Mouse (Mus musculus) heart, embryonic 11.5 days (tissue): Measurements from ENCODE around the gene Itga10. TPM values are rescaled to one million over a fixed set of nuclear protein-coding genes. Genes with fewer than 3 reads are reported as not detected.
"Not testable (repeated sequence)": the region's sequence is repeated elsewhere in the genome, so short reads cannot be mapped to it uniquely, and the experiment has no call there.

Experiments used
- ATAC-seq: fragments of 200-750 bp; cut with Nextera tagmentation; replicated peaks from 2 replicates; pipeline ENCODE4 v1.8.0; 2017; ENCODE audit warnings: moderate library complexity; ENCODE audit not compliant: insufficient number of reproducible peaks, low FRiP score, low TSS enrichment
- H3K27ac ChIP-seq: fragments of 300-500 bp; sonication (generic); 2 replicates; pipeline ENCODE4 v1.5.1; 2014; ENCODE audit warnings: mild to moderate bottlenecking, low read depth, low read length
- H3K27me3 ChIP-seq: fragments of 300-500 bp; sonication (generic); 2 replicates; pipeline ENCODE4 v1.6.1; 2014; ENCODE audit warnings: mild to moderate bottlenecking, low read length, mixed read lengths; ENCODE audit not compliant: control insufficient read depth, insufficient read depth
- H3K36me3 ChIP-seq: fragments of 300-500 bp; sonication (generic); 2 replicates; pipeline ENCODE4 v1.6.1; 2014; ENCODE audit warnings: mild to moderate bottlenecking, low read length, moderate library complexity, mixed read lengths; ENCODE audit not compliant: control insufficient read depth, insufficient read depth
- H3K4me1 ChIP-seq: fragments of 300-500 bp; sonication (generic); 2 replicates; pipeline ENCODE4 v1.6.1; 2014; ENCODE audit warnings: low read length; ENCODE audit not compliant: control insufficient read depth, insufficient read depth
- H3K4me2 ChIP-seq: fragments of 300-500 bp; sonication (generic); 2 replicates; pipeline ENCODE4 v1.6.1; 2014; ENCODE audit warnings: mild to moderate bottlenecking, moderate library complexity
- H3K4me3 ChIP-seq: fragments of 300-500 bp; sonication (generic); 2 replicates; pipeline ENCODE4 v1.5.1; 2014; ENCODE audit warnings: low read depth, low read length
- H3K9ac ChIP-seq: fragments of 300-500 bp; sonication (generic); 2 replicates; pipeline ENCODE4 v1.6.1; 2014; ENCODE audit warnings: mild to moderate bottlenecking, low read depth, low read length, moderate library complexity
- H3K9me3 ChIP-seq: fragments of 300-500 bp; sonication (generic); replicated peaks from 2 replicates; pipeline ENCODE4 v1.6.1; 2016; ENCODE audit warnings: low read length; ENCODE audit not compliant: control insufficient read depth
- WGBS: fragments of 180-500 bp; shearing (Covaris S2); extraction: QIAGEN DNeasy Blood & Tissue Kit; methylation state at CpG from one replicate; pipeline ENCODE4 v1.1.7; 2014; ENCODE audit not compliant: insufficient replicate concordance; 5-methylcytosine and 5-hydroxymethylcytosine counted together
- polyA plus RNA-seq: library from polyadenylated mRNA; unstranded; fragments of >200 nt; fragmentation: Nextera tagmentation; extraction: Ambion mirVana; gene quantifications from 2 replicates; pipeline ENCODE4 v1.2.1, GENCODE M21; 2014

The Itga10 gene
- polyA plus RNA-seq, 1 experiment from 2014 or later: 0.54 TPM

DNA sequence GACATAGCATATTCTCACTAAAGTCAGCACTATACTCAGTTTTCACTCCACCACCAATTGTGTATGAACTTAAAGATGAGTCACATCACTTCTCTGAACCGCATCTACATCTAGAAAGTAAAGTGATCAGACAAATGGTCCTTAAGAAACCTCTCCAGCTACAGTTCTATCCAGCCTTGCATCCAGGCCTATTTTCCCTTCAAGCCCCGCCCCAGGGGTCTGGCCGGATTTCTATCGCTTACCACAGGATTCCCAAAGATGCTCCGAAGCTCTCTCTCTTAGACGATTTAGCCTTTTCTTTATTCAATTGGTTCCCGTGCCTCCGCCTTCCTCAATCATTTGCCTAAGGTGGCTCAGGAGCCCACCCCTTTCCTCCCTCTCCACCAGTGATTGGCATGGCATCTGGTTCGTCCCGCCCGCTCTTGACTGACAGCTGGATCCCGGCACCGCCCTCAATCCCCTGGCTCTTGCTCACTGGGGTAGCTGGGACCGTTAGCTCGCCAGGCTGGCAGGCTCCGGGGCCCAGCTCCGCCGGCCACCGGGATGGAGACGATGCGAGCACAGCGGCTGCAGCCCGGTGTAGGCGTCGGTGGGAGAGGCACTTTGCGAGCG, 44.6 kb upstream of the Itga10 start, which contains the start of gene Lix1l:
Gene Lix1l, plus strand, starts transcription at position 511 of the 612 bp plus-strand sequence.
- H3K4me2 ChIP-seq: peak within 1 kb of the TSS; percentile 72
- peaks cover 44% of the 10 kb centered on the region for H3K4me1 ChIP-seq
- peak within 1 kb of the TSS; percentile 84 for H3K4me3 ChIP-seq
- H3K27ac ChIP-seq: peak within 1 kb of the TSS; percentile 96
- H3K9me3 ChIP-seq: no peaks in the 10 kb centered on the region
- 4% methylated on average over 24 of the region's 27 CpGs for WGBS
- peak; percentile 85 for ATAC-seq
- peak within 1 kb of the TSS; percentile 87 for H3K9ac ChIP-seq
- H3K27me3 ChIP-seq: peaks cover 2% of the 10 kb centered on the region; the same call in 1 of the 2 replicates
- H3K36me3 ChIP-seq: no peaks in the 10 kb centered on the region

DNA sequence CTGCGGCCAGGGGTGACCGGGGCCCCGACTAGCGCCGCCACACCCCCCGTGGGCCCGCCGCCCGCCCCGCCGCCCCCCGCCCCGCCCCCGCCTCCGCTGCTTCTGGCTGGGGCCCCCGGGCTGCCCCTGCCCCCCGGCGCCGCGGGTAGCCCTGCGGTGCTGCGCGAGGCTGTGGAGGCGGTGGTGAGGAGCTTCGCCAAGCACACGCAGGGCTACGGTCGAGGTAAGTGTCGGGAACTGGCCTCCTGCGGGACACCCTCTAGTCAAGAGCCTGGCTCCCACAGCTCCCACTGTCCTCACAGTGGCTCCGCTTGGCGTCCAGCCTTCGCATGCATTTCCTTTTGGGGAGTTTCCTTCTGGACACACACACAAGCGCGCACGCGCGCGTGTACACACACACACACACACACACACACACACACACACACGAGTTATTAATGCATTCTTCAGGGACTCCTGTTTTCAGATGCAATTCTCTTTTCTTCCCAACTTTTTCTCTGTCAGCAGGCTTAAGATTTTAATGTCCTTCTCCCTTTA, 44.1 kb upstream of the Itga10 start:
- under 1% methylated on average over 21 of the region's 40 CpGs for WGBS
- Histone ChIP-seq H3K4me1 (peaks cover 39% of the 10 kb centered on the region), H3K9ac (peak overlapping the region; percentile 87), H3K27me3 (peaks cover 2% of the 10 kb centered on the region; the same call in 1 of the 2 replicates), H3K27ac (peak overlapping the region; percentile 96), H3K4me2 (peak overlapping the region; percentile 72), H3K9me3 (no peaks in the 10 kb centered on the region), H3K36me3 (no peaks in the 10 kb centered on the region), H3K4me3 (peak overlapping the region; percentile 84)
- ATAC-seq: peak; percentile 56

DNA sequence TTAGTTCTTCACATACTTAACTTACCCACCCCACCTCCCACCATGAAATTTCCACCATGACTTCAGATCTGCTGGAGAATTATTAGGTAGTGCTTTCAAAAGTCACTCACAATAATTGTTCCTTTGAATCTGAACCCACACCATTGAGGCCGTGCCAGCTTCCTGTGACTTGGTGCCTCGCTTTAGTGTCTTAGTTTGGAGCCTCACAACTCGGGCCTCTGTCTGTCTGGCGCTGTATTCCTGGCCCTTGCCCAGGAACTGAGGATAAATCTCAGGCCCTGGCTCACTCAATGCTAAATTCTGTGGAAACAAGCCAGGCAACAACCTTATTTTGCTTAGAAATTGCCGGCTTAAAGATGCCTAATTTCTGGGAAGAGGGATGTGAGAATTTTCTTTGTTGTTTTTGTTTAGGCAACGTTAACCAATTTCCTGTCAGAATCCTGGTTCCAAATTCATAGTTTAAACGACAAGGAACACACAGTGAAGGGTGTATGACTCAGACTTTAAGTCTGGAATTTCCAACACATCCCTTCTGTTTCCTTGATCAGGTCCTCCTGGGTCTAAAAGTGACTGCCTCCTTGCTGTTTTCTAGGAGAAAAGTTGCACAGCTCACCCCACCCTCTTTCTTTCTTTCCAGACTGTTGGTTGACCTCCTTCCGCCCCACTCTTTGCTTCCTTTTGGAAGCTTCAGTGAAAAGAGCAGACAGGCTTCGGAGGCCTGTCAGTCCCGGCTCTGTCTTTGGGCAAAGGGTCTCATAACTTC, 43.3 kb upstream of the Itga10 start:
- Histone ChIP-seq H3K4me3 (peak overlapping the region; percentile 84), H3K9ac (peak overlapping the region; percentile 87), H3K4me2 (peak overlapping the region; percentile 72), H3K4me1 (peaks cover 32% of the 10 kb centered on the region), H3K36me3 (no peaks in the 10 kb centered on the region), H3K27ac (peak overlapping the region; percentile 96), H3K9me3 (no peaks in the 10 kb centered on the region), H3K27me3 (peaks cover 2% of the 10 kb centered on the region; the same call in 1 of the 2 replicates)
- WGBS: 29% methylated on average over 10 of the region's 10 CpGs
- no peak for ATAC-seq

DNA sequence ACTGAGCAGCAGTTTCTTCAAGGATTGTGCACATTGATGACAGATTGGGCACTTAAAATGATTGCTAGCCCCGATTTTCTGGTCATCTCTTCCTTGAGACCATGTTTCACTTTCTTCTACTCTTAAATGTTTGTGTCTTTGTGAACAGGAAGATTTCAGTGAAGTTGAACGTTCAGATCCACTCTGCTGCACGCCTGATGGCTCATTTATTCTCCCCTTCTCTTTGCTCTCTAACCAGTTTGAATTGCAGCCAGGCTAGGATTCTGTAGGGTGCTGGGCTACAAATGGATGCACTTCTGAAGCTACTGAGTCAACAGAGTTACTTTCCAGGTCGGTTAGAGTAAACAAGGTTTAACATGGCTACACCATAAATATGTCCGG, 42.7 kb upstream of the Itga10 start:
- Histone ChIP-seq H3K27me3 (peaks cover 2% of the 10 kb centered on the region; the same call in 1 of the 2 replicates), H3K27ac (peak overlapping the region; percentile 96), H3K9me3 (no peaks in the 10 kb centered on the region), H3K36me3 (no peaks in the 10 kb centered on the region), H3K4me1 (peaks cover 27% of the 10 kb centered on the region), H3K9ac (peak overlapping the region; percentile 87), H3K4me2 (peak overlapping the region; percentile 72), H3K4me3 (peak overlapping the region; percentile 84)
- WGBS: 48% methylated on average over 5 of the region's 5 CpGs
- ATAC-seq: no peak

DNA sequence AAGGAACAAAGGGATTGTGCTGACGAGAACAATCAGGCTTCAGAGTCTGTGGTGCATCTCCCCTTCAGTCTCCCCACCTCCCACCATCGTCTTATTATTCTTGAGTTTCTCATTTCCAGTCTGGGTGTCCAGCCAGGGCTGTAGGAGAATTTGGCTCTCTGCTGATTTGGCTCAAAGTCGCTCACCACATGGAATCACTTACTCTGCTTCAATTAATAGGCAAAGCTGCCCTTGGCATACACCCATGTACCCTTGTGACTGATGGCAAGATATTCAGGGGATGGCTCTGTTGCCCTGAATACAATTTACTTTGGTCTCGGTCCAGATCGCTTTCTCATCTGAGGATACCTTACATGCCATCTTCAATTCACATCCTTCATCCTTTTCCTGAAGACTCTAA, 42.1 kb upstream of the Itga10 start:
- WGBS: 77% methylated on average over 5 of the region's 5 CpGs
- Histone ChIP-seq H3K36me3 (no peaks in the 10 kb centered on the region), H3K4me1 (peaks cover 24% of the 10 kb centered on the region)

DNA sequence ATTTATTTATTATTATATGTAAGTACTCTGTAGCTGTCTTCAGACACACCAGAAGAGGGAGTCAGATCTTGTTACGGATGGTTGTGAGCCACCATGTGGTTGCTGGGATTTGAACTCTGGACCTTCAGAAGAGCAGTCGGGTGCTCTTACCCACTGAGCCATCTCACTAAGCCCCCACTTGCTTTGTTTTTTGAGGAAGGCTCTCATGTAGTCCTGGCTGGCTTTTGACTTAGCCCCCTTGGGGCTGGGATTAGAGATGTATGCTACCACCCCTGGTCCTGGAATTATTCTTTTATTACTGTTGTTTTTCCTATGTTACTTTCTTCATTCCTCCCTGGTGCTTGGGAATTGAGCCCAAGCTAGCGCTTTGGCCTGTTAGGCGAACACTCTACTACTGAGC, 39.4 kb upstream of the Itga10 start:
- H3K27me3 ChIP-seq, H3K9me3 ChIP-seq, ATAC-seq, H3K27ac ChIP-seq, H3K4me3 ChIP-seq, H3K9ac ChIP-seq, H3K4me2 ChIP-seq, H3K36me3 ChIP-seq: not testable (repeated sequence)
- peaks cover 21% of the 10 kb centered on the region for H3K4me1 ChIP-seq
- WGBS: 78% methylated on average over 3 of the region's 4 CpGs

More for the DNA sequence above, 42.1 kb upstream of the Itga10 start:
- peaks cover 2% of the 10 kb centered on the region; the same call in 1 of the 2 replicates for H3K27me3 ChIP-seq
- ATAC-seq: no peak
- no peaks in the 10 kb centered on the region for H3K9me3 ChIP-seq
- H3K4me2 ChIP-seq: peak overlapping the region; percentile 72; the same call in 1 of the 2 replicates
- H3K9ac ChIP-seq: 0 out of 2 replicates have a peak overlapping the region, but pooled peaks have one; percentile 39
- no peak overlapping the region for H3K4me3 ChIP-seq
- no peak overlapping the region for H3K27ac ChIP-seq

DNA sequence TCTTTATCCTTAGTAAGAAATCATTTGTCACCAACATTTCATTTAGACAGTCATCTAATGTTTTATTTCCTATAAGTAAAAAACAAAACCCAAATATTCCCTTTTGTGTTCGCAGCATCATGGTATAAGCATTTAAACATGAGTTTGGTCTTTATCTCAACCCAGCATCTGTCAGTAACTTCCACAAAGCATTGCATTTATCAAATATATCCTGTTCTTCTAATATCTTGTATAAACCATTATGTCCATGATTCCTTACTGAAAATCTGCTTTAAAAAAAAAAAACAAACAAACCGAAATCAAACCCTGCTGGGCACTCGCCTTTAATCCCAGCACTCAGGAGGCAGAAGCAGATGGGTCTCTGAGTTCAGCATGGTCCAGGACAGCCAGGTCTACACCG, 38.8 kb upstream of the Itga10 start:
- no peaks in the 10 kb centered on the region for H3K9me3 ChIP-seq
- 86% methylated on average over 4 of the region's 4 CpGs for WGBS
- no peak overlapping the region for H3K4me2 ChIP-seq
- H3K36me3 ChIP-seq: no peaks in the 10 kb centered on the region
- no peak overlapping the region for H3K27ac ChIP-seq
- no peak for ATAC-seq
- peaks cover 21% of the 10 kb centered on the region for H3K4me1 ChIP-seq
- no peaks in the 10 kb centered on the region for H3K27me3 ChIP-seq
- no peak overlapping the region for H3K4me3 ChIP-seq
- no peak overlapping the region for H3K9ac ChIP-seq

DNA sequence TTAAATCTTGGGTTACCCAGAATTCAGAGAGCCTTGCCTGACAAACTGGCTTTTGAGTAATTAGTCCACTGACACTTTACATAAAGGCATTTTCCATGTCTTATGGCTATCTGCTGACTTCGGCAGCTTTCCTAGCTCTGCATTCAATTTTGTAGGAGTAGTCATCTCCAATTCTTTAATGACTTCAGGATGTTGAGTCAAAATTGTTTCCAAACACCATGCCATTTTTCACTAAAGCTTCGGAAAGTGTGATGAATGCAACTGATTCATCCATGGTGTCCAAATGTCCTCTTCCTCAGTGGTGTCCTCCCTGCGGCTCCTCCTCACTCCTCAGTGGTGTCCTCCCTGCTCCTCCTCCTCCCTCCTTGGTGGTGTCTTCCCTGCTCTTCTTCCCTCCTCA, 27.4 kb upstream of the Itga10 start:
- H3K9ac ChIP-seq: no peak overlapping the region
- H3K4me3 ChIP-seq: no peak overlapping the region
- 88% methylated on average over 3 of the region's 3 CpGs for WGBS
- no peaks in the 10 kb centered on the region for H3K9me3 ChIP-seq
- no peak overlapping the region for H3K4me2 ChIP-seq
- no peaks in the 10 kb centered on the region for H3K4me1 ChIP-seq
- H3K36me3 ChIP-seq: peaks cover 20% of the 10 kb centered on the region
- no peak for ATAC-seq
- H3K27ac ChIP-seq: no peak overlapping the region
- no peaks in the 10 kb centered on the region for H3K27me3 ChIP-seq
